Mouse (Mus musculus) lung, adult 2 months (tissue): ENCODE results near the gene Cmtm6.

Source experiments
- CTCF ChIP-seq: fragments of 200-500 bp; IDR thresholded peaks from 2 replicates; pipeline ENCODE4 v1.5.1; 2011; ENCODE audit warnings: mild to moderate bottlenecking, low read length, control low read depth; ENCODE audit not compliant: insufficient read depth
- POLR2A ChIP-seq: fragments of 200-500 bp; IDR thresholded peaks from 2 replicates; pipeline ENCODE4 v1.6.1; 2011; ENCODE audit warnings: low read depth, mild to moderate bottlenecking, control low read depth, low read length, borderline replicate concordance; ENCODE audit errors: extremely low read depth

- TF ChIP-seq POLR2A (no peak), CTCF (no peak)
These were observed 39.3 kb downstream of the Cmtm6 start for GRCm38 (mm10) chr9:114770224-114770623.
